ENCODE assay signal across 10 mouse cellular contexts in genomic region chr10:111073262-111073661, GRCm38 (mm10).
DNase-seq lines count a peak whose midpoint lies in the region; ATAC-seq and TF ChIP-seq lines count a peak whose summit lies in the region.
"Had no signal": no experiment of that assay in that cellular context is flagged by ENCODE, and none has a peak within 500 bp of the region (broad histone marks: within the 10 kb centered on the region; RNA-seq: fewer than 3 reads in every experiment).

No protein-coding gene starts in this region.

- H3K4me2 ChIP-seq in midbrain, postnatal 0 days (ENCODE audit: low read depth, low read length, poor library complexity, severe bottlenecking), result no peak overlapping the region
- peak overlapping the region; percentile 19; the same call in 1 of the 2 replicates for H3K4me2 ChIP-seq in midbrain, embryonic 11.5 days
- H3K4me2 ChIP-seq: heart, embryonic 11.5 days; liver, embryonic 15.5 days; stomach, embryonic 15.5 days had no signal

- 22% methylated on average over 14 of the region's 14 CpGs for WGBS in midbrain, embryonic 10.5 days
- 27% methylated on average over 14 of the region's 14 CpGs for WGBS in midbrain, postnatal 0 days
- WGBS in midbrain, embryonic 11.5 days, result 21% methylated on average over 14 of the region's 14 CpGs

- no peak overlapping the region for H3K27ac ChIP-seq in midbrain, embryonic 10.5 days (replicated peaks)
- no peak overlapping the region for H3K27ac ChIP-seq in midbrain, postnatal 0 days (ENCODE audit: low read depth, low read length)
- no peak overlapping the region for H3K27ac ChIP-seq in midbrain, embryonic 11.5 days (ENCODE audit: low read depth, low read length)
- H3K27ac ChIP-seq: liver, embryonic 15.5 days; stomach, embryonic 15.5 days had no signal

- no peak overlapping the region; the same call in 1 of the 2 replicates for H3K9ac ChIP-seq in midbrain, postnatal 0 days (replicated peaks; ENCODE audit: low read length, poor library complexity, severe bottlenecking)
- no peak overlapping the region for H3K9ac ChIP-seq in midbrain, embryonic 11.5 days (ENCODE audit: low read length)
- H3K9ac ChIP-seq: liver, embryonic 15.5 days; stomach, embryonic 15.5 days had no signal

- H3K4me3 ChIP-seq in midbrain, embryonic 10.5 days, result peak overlapping the region; percentile 26
- no peak overlapping the region for H3K4me3 ChIP-seq in midbrain, postnatal 0 days (ENCODE audit: low read depth, low read length)
- no peak overlapping the region for H3K4me3 ChIP-seq in midbrain, embryonic 11.5 days (ENCODE audit: low read depth, low read length)
- H3K4me3 ChIP-seq: liver, embryonic 15.5 days; stomach, embryonic 15.5 days had no signal

- peaks cover 59% of the 10 kb centered on the region for H3K27me3 ChIP-seq in midbrain, embryonic 10.5 days (ENCODE audit: low read depth, poor library complexity, severe bottlenecking)
- no peaks in the 10 kb centered on the region for H3K27me3 ChIP-seq in midbrain, postnatal 0 days (ENCODE audit: insufficient read depth, low read length)
- peaks cover 3% of the 10 kb centered on the region; the same call in 1 of the 2 replicates for H3K27me3 ChIP-seq in midbrain, embryonic 11.5 days (ENCODE audit: control insufficient read depth, insufficient read depth, low read length)
- H3K27me3 ChIP-seq: liver, embryonic 15.5 days; stomach, embryonic 15.5 days had no signal

- peak; percentile 17 for DNase-seq in midbrain, embryonic 10.5 days (ENCODE audit: low spot score)
- no peak for DNase-seq in midbrain, postnatal 0 days (ENCODE audit: low spot score)
- DNase-seq in kidney, adult 18-20 months, result peak; percentile 51
- DNase-seq in midbrain, embryonic 11.5 days (ENCODE audit: low spot score, missing footprints), result no peak
- DNase-seq in yolk sac, embryonic 10.5 days (ENCODE audit: low spot score), result peak; percentile 69
- no peak for DNase-seq in lung, postnatal 4 days
- no peak for DNase-seq in left cerebral cortex, postnatal 36 days (ENCODE audit: low spot score in 2 of 2)

- TF ChIP-seq CTCF in midbrain, postnatal 0 days (IDR thresholded peaks at IDR 0.05), result no peak

- no peaks in the 10 kb centered on the region for H3K9me3 ChIP-seq in midbrain, embryonic 10.5 days (replicated peaks)
- H3K9me3 ChIP-seq in midbrain, postnatal 0 days (ENCODE audit: low read length), result no peaks in the 10 kb centered on the region
- H3K9me3 ChIP-seq in midbrain, embryonic 11.5 days (ENCODE audit: control insufficient read depth, low read length), result no peaks in the 10 kb centered on the region
- H3K9me3 ChIP-seq: liver, embryonic 15.5 days; stomach, embryonic 15.5 days had no signal

- no peaks in the 10 kb centered on the region for H3K36me3 ChIP-seq in midbrain, embryonic 10.5 days
- no peaks in the 10 kb centered on the region for H3K36me3 ChIP-seq in midbrain, postnatal 0 days (ENCODE audit: insufficient read depth, low read length)
- no peaks in the 10 kb centered on the region for H3K36me3 ChIP-seq in midbrain, embryonic 11.5 days (ENCODE audit: control insufficient read depth, insufficient read depth, low read length)
- H3K36me3 ChIP-seq: liver, embryonic 15.5 days; stomach, embryonic 15.5 days had no signal

- intact Hi-C loops in left cerebral cortex, postnatal 36 days (cut with DNase I), result no loop called here

- H3K4me1 ChIP-seq in midbrain, embryonic 10.5 days, result peaks cover 28% of the 10 kb centered on the region
- no peaks in the 10 kb centered on the region for H3K4me1 ChIP-seq in midbrain, postnatal 0 days (ENCODE audit: insufficient read depth, low read length)
- H3K4me1 ChIP-seq in midbrain, embryonic 11.5 days (ENCODE audit: control insufficient read depth, insufficient read depth, low read length), result peaks cover 17% of the 10 kb centered on the region
- H3K4me1 ChIP-seq: stomach, embryonic 15.5 days had no signal

- no peak for ATAC-seq in midbrain, postnatal 0 days (ENCODE audit: low FRiP score)
- ATAC-seq in midbrain, embryonic 11.5 days (ENCODE audit: low FRiP score), result peak; percentile 75; the same call in 1 of the 2 replicates

Comparison
In these comparisons a context has a peak if more than half of its experiments do, and no peak if none do; other contexts are left out.
1. DNase-seq: peak in midbrain, embryonic 10.5 days (single experiment), kidney, adult 18-20 months (single experiment) and yolk sac, embryonic 10.5 days (single experiment); none in midbrain, postnatal 0 days (single experiment), midbrain, embryonic 11.5 days (single experiment), lung, postnatal 4 days (0 of 2) and left cerebral cortex, postnatal 36 days (0 of 2).